Mouse (Mus musculus) monocyte, adult 5-6 weeks (primary cell): ENCODE measurements around the gene Cmtm7. TPM values are rescaled to one million over a fixed set of nuclear protein-coding genes. Genes with fewer than 3 reads are reported as not detected.

ENCODE experiments used
- ATAC-seq: fragments of 153-309, 156-312 bp; replicated peaks from 2 replicates; pipeline ENCODE4 v1.8.0; 2017; ENCODE audit warnings: mild to moderate bottlenecking; ENCODE audit not compliant: low TSS enrichment, insufficient number of reproducible peaks, severe bottlenecking, poor library complexity, low FRiP score
- total RNA-seq: library from RNA; stranded (forward); fragments of 200-1000, 200-491, 200-594 nt; gene quantifications from 3 replicates; pipeline ENCODE4 v1.2.3, GENCODE M21; 2017

Gene Cmtm7
- total RNA-seq, 1 experiment from 2014 or later = 128 TPM

DNA sequence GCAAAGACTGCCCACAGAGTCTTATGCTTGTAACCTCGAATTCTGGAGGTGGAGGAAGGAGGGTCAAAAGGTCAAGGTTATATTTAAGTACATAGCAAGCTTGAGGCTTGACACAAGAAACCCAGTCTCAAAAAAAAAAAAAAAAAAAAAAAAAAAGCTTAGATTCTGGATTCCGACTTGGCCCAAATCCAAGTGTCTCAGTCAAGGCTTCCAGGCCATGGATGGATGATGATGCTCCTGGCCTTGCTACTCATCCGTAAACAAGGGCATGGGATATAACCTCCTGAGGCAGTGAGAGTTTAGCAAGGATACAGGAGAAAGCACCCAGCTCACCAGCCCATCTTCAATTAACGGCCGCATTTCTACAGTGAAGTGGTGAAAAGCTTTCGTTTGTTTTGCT is 7.0 kb downstream of the Cmtm7 start:
- ATAC-seq = no peak

DNA sequence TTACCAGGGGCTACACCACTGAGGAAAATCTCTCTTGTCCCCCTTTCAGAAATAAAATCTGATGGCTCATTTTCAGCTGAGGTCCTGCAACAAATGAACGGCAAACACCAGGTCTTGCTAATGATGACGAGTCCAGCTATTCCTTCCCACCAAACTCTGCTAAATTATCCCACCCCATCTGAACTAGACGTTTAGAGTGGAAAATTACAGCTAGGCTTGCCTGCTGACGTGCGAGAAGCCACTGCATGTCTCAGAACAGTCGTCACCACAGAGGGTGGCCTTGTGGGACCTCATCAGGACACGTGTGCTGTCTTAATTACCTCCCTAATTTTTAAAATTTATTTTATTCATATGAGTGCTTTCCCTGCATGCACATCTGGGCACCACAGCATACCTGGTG is 10.1 kb downstream of the Cmtm7 start:
- no peak for ATAC-seq

DNA sequence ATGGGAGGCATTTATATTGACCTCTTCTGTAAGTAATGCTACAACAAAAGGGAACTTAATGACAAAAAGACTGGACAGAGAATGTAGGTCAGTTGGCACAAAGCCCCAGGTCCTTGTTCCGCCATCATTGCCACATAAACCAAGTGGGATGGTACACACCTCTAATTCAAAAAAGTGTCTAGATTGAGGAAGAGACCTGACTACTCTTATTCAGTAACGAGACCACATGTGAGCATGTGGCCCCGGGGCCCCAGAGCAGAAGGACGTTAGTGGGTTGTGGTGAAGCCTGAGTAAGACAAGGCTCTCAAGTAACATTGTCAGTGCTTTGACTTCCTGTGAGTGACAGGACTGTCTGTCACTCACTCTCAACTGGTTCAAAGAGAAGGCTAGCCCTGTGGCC is 11.4 kb downstream of the Cmtm7 start:
- ATAC-seq = peak; percentile 89

DNA sequence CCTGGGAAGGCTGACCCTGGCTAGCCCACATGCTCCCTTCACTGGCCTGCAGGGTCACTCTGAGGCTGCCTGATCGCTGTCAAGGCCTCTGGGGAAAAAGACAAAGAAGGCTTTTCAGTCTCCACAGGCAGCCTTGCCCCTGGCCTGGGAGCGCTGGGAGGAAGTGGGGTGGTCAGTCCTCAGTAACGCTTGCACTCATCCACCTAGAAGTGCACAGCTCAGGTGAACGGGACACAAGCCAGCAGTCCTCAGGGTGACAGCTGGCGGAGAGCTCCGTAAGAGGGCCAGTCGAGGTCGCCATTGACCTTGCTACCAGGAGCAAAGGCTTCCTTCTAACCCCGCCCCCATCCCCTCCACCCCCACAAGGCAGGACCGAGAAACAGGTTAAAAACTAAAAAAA is 13.6 kb downstream of the Cmtm7 start:
- ATAC-seq = no peak

GRCm38 (mm10) chr9:114767507-114767906 is 14.1 kb downstream of the Cmtm7 start:
- ATAC-seq = no peak

- ATAC-seq = no peak
These were observed 14.6 kb downstream of the Cmtm7 start for GRCm38 (mm10) chr9:114767030-114767429.

DNA sequence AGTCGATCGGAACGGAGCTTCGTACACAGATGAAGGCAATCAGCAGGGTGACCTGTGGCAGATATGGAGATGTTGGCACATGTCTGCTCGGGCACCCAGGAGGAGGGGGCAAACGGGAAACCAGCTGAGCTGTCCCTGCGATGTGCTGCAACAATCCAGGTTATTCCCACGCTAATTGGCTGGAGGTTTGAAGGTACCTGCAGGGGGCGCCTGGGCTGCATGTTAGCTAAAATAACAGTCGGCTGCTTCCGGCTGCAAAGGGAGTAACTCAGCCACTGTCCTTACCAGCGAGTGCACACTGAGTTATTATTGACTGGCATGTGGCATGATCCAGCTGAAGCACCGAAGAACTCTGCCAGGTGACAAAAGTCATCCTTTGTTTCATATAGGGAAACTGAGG is 18.3 kb downstream of the Cmtm7 start:
- peak; percentile 20; the same call in 1 of the 2 replicates for ATAC-seq

- no peak for ATAC-seq
These were observed 19.8 kb downstream of the Cmtm7 start for GRCm38 (mm10) chr9:114761848-114762247.

DNA sequence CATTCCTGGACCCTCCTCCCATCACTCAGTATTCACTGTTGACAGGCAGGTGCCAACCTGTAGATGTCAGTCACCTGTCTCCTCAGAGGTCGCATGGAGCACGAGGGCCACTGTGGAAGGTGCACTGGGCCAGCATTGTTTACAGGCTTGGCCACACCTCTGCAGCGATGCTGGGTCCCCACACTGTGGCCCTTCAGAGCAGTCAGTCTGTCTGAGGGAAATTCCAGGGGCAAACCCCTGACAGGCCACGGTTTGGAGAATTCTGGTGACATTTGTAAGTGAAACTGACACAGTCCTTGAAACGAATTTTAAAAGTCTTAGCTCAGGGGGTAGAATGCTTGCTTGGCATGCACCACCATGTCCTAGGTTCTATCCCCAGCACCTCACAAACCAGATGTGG is 21.3 kb downstream of the Cmtm7 start:
- no peak for ATAC-seq

DNA sequence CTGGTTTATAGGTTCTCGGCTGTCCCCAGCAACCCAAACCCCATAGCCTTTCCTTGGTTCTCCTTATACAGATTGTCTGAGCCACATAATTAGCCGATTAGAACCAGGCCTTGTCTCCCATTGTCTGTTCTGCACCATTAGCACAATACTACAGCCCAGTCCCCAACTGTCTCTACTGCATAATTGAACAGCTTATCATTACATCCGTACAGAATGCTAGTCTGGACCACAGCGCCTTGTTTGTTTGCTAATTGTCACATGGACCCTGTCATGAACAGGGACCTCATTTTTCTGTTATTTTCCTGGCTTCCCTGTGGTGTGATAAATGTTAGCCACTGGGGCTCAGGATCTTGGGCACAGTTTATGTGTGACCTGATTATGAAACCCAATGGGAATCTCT is 21.8 kb downstream of the Cmtm7 start:
- ATAC-seq = no peak

DNA sequence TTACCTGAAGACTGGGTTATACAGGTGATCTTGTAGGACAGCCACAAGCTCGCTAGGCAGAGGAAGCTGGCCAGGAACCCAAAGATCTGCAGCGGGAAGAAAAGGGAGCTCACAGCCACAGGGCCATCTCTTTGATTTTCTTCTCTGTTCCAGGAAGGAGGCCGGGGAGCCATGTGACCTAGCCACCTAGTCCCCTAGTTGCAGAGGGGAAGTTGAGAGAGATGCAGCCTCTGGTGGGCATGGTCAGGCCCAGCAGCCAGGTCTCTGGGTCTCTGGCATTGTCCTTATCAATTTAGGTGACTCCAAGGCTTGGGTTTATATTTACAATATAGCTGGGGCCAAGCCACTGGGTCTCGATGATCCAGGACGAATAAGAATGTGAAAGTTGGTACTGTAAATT is 22.9 kb downstream of the Cmtm7 start:
- no peak for ATAC-seq

DNA sequence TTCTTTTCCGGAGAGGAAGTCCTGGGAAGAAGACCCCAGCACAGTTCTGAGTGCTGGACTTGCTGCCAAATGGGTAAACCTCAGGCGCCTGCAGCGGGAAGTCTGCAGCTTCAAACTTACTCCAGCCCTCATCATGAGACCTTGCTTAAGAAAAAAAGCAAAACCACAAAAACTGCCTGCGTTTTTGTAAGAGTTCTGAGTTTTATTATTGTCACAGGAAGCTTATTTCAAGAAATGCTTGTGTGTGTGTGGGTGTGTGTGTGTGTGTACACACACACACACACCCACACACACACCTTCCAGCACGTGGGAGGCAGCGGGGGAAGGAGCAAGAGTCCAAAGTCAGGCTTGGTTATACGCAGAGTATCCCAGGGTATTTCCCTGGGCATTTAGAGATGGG is 23.4 kb downstream of the Cmtm7 start:
- ATAC-seq = no peak

DNA sequence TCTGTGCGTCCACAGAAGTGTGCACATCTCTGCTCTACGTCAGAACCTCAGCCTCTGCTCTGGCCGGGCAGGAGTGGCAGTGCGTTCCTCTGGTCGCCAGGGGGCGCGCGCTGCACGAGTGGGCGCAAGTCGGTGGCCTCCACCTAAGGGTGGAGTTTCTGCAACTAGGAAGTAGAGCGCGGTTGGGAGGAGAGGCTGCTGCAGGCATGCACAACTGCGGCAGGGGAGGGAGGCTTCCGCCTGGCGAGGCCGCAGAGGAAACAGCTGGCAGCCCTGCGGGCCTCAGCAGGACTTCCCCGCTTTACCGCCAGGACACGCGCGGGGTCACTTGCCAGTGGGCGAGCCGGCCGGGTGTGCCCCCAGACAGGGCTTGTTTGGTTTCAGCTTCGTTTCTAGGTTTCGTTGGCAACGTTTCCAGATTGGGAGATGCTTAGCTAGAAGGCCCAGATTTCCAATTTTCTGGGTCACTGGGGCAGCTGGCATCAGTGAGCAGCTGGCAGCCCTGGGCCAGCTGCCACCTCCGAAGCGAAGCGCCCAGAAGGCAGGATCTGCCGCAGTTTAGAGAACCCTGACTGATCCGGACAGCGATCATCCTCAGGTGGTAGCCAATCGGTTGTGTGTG is 28.7 kb downstream of the Cmtm7 start:
- peak; percentile 91 for ATAC-seq

- ATAC-seq = peak; percentile 36
These were observed 29.3 kb downstream of the Cmtm7 start for GRCm38 (mm10) chr9:114752311-114752710.

GRCm38 (mm10) chr9:114751582-114751981 is 30.1 kb downstream of the Cmtm7 start:
- no peak for ATAC-seq

GRCm38 (mm10) chr9:114747466-114747865 is 34.2 kb downstream of the Cmtm7 start:
- no peak for ATAC-seq

DNA sequence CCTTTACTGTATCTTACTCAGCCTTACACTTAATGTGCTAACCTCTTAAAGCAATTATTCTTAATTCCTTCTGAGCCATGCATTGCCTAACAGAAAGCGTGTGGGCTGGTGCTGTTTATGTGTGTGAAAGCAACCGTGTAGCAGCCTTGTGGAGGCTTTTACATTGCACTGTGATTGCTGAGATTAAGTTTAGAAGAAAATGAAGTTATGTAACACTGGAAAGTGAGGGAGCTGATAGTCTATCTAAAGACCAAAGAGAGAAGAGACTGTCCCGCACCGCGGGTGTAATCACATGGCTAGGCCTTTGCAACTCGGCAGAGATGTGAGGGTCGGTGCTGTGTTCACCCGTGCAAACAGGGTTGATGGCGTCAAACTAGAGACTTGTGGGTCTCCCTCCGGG is 34.6 kb downstream of the Cmtm7 start:
- ATAC-seq = no peak

DNA sequence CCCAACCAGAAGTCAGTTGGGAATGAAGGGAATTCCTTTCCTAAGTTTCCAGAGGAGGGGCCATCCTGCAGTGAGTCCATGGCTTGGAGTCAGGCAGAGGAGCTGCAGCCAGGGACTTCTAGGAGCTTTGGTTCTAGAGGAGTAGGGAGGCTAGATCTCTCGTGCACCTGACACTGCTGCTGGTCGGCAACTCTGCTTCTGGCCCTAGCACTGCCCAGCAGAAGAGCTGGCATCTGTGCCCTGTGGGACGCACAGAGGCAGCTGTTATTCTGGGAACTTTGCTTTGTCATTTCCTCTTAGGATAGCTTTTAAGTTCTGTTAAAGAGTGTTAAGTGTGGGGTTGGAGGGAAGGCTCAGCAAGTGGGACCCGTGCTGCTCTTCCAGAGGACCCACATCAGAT is 36.0 kb downstream of the Cmtm7 start:
- no peak for ATAC-seq

DNA sequence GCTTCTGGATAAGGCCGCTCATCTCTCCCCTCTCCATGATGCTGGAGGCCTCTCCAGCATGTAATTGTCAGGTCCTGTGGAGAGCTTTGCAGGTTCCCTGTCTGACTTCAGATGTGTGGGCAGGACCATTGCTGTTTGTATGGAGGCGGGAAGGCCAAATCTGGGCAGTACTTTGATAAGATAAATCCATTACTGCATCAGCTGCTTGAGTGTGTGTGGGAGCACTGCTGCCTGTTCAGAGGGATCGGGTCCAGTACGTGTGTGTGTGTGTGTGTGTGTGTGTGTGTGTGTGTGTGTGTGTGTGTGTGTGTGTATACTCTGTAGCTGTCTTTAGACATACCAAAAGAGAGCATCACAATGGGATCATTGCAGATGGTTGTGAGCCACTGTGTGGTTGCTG is 36.5 kb downstream of the Cmtm7 start:
- no peak for ATAC-seq

- peak; percentile 92 for ATAC-seq
These were observed 38.9 kb downstream of the Cmtm7 start for GRCm38 (mm10) chr9:114742731-114743130.

DNA sequence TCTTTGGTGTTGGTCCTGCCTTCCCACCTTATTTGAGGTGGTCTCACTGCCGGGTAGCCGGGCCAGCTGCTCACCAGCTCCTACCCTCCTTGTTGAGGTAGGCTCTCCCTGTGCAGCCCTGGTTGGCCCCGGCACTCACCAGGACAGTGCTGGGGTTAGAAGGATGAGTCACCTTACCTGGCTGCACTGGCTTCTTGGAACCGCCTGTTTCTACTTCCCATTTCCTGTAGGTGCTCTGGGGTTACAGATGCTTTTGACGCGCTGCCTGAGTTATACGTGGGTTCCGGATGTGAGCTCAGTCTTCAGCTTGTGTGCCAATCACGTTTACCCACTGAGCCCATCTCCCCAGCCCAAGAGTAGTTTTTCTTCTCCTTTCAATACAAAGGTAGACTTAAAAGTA is 41.3 kb downstream of the Cmtm7 start:
- ATAC-seq = no peak
